Mouse (Mus musculus): ENCODE data around the gene Snrpc. TPM values are rescaled to one million over a fixed set of nuclear protein-coding genes. Genes with fewer than 3 reads are reported as not detected.

Snrpc gene
- polyA plus RNA-seq, 1 experiment = 318 TPM

DNA sequence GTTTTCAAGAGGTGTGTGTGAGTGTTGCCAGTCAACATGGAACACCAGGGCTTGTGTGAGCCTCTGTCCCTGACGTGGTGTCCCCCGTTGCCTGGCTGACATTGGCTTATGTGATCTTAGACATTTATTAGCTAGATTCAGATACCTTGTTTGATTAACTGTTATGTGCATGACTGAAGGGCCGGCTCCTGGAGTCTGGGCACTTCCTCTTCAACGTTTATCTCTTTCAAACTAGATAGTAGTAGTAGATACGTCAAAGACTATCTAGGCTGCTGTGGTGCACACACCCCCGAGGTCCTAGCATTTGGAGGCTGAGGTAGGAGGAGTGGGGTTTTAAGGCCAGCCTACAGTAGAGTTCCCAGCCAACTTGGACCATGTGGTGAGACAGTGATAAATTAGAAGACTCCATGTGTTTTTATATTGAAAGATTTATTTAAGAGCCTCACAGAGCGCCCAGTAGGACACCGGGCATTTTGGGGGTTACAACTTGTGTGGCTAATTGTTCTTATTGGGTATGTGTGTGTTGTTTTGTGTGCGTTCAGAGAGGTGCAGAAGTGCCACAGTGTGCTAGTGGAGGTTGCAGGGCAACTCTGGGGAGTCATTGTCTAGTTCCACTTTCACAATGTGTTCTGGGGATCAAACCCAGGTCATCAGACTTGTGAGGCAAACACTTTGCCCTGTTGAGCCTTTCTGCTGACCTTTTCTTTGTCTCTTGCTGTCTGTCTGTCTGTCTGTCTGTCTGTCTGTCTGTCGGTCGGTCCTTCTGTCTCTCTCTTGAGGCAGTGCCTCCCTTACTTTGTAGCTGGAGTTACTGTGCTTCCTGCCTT lies 19.9 kb downstream of the Snrpc start:
- Histone ChIP-seq H3K79me3 (ENCODE audit: low read depth) (peaks cover 12% of the 10 kb centered on the region), H3ac (ENCODE audit: control insufficient read depth, insufficient read length, low read depth) (peak overlapping the region; percentile 94)

DNA sequence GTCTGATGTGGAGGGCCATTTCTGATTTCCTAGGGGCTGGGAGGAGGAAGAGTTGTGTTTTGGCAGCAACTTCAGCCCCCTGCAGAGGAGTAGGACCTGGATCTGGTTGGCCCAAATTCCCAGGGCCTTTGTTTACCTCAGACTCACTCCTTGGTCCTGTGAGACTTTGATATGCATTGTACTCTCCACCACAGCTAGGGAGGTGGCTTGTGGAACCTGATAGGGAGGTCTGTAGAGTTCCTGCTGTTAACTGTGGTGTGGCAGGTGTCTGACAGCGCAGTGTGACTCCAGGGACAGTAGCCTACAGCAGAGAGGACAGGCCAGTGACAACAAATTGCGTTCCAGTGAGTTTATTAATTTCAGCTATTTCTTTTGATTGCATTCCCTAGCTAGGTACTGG lies 21.2 kb downstream of the Snrpc start:
- peaks cover 15% of the 10 kb centered on the region for H3K79me3 ChIP-seq (ENCODE audit: low read depth)
- H3K27me3 ChIP-seq (ENCODE audit: control insufficient read depth, insufficient read depth, insufficient read length) = no peaks in the 10 kb centered on the region
- H3K36me3 ChIP-seq (ENCODE audit: control insufficient read depth, insufficient read depth) = no peaks in the 10 kb centered on the region
- H3ac ChIP-seq (ENCODE audit: control insufficient read depth, insufficient read length, low read depth) = no peak overlapping the region
- H3K4me3 ChIP-seq (ENCODE audit: insufficient read depth, poor library complexity, severe bottlenecking) = no peak overlapping the region
- TF ChIP-seq MYOD1 (IDR thresholded peaks at IDR 0.05; ENCODE audit: control insufficient read depth, insufficient read length, low read depth) = no peak
- no peak for TF ChIP-seq USF1 (IDR thresholded peaks at IDR 0.05; ENCODE audit: low read depth)
- TF ChIP-seq CTCF (IDR thresholded peaks at IDR 0.05; ENCODE audit: control insufficient read depth, insufficient read depth, insufficient read length) = no peak
- TF ChIP-seq CEBPB (IDR thresholded peaks at IDR 0.05; ENCODE audit: low read depth) = no peak
- TF ChIP-seq MYOG (IDR thresholded peaks at IDR 0.05; ENCODE audit: control insufficient read depth, extremely low read depth, insufficient read length) = no peak
- TF ChIP-seq MAX (IDR thresholded peaks at IDR 0.05) = no peak
- TF ChIP-seq FOSL1 (IDR thresholded peaks at IDR 0.05; ENCODE audit: insufficient read depth, low read length, poor library complexity, severe bottlenecking) = no peak
- peaks cover 67% of the 10 kb centered on the region for H3K79me2 ChIP-seq (ENCODE audit: control insufficient read depth, insufficient read depth)

More for the DNA sequence above, 19.9 kb downstream of the Snrpc start:
- TF ChIP-seq MAX (IDR thresholded peaks at IDR 0.05) (no peak), MYOG (IDR thresholded peaks at IDR 0.05; ENCODE audit: control insufficient read depth, extremely low read depth, insufficient read length) (no peak), FOSL1 (IDR thresholded peaks at IDR 0.05; ENCODE audit: insufficient read depth, low read length, poor library complexity, severe bottlenecking) (no peak), MYOD1 (IDR thresholded peaks at IDR 0.05; ENCODE audit: control insufficient read depth, insufficient read length, low read depth) (no peak), USF1 (IDR thresholded peaks at IDR 0.05; ENCODE audit: low read depth) (no peak), CTCF (IDR thresholded peaks at IDR 0.05; ENCODE audit: control insufficient read depth, insufficient read depth, insufficient read length) (no peak), CEBPB (IDR thresholded peaks at IDR 0.05; ENCODE audit: low read depth) (no peak)
- peaks cover 54% of the 10 kb centered on the region for H3K79me2 ChIP-seq (ENCODE audit: control insufficient read depth, insufficient read depth)
- peak overlapping the region; percentile 65 for H3K4me3 ChIP-seq (ENCODE audit: insufficient read depth, poor library complexity, severe bottlenecking)
- H3K36me3 ChIP-seq (ENCODE audit: control insufficient read depth, insufficient read depth) = peaks cover 6% of the 10 kb centered on the region
- H3K27me3 ChIP-seq (ENCODE audit: control insufficient read depth, insufficient read depth, insufficient read length) = no peaks in the 10 kb centered on the region

DNA sequence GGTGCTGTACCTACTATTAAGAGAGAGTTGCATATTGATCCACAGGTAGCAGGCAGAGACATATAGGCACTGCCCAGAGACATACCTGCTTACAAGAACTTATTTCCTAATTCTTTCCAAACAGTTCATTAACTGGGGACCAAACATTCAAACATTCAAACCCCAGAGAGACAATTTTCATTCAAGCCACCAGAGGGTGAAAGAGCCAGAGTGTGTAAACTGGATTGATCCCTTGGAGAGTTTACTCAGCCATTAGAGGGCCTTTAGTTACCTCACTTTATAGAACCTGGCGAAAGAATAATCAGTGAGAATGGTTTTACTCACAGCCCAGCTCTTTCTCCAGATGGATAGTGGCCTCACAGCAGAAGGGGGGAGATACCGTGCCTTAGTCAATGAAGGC lies 27.5 kb downstream of the Snrpc start:
- Histone ChIP-seq H3K4me3 (ENCODE audit: insufficient read depth, poor library complexity, severe bottlenecking) (no peak overlapping the region), H3K79me2 (ENCODE audit: control insufficient read depth, insufficient read depth) (peaks cover 49% of the 10 kb centered on the region), H3K79me3 (ENCODE audit: low read depth) (peaks cover 8% of the 10 kb centered on the region)

DNA sequence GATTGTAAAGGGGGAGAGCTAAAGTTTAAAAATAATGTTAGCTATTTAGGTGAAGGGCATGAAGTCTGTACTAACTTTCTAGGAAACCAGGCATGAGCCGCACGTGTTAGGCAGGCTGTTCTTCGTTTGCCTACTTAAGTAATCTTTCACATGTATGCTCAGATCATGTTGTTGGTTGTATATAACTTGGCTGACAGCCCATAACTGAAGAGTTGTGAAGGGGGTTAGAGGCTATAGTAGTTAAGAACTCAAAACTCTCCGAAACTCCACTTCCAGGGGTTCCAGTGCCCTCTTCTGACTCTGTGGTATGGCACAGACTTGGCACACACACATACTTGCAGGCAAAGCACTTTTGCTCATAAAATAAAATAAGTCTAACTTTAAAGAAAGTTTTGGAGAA lies 28.8 kb downstream of the Snrpc start:
- peaks cover 7% of the 10 kb centered on the region for H3K79me3 ChIP-seq (ENCODE audit: low read depth)
- TF ChIP-seq FOSL1 (IDR thresholded peaks at IDR 0.05; ENCODE audit: insufficient read depth, low read length, poor library complexity, severe bottlenecking) (no peak), MAX (IDR thresholded peaks at IDR 0.05) (no peak), MYOD1 (IDR thresholded peaks at IDR 0.05; ENCODE audit: control insufficient read depth, insufficient read length, low read depth) (no peak), USF1 (IDR thresholded peaks at IDR 0.05; ENCODE audit: low read depth) (no peak), CTCF (IDR thresholded peaks at IDR 0.05; ENCODE audit: control insufficient read depth, insufficient read depth, insufficient read length) (no peak), MYOG (IDR thresholded peaks at IDR 0.05; ENCODE audit: control insufficient read depth, extremely low read depth, insufficient read length) (no peak), CEBPB (IDR thresholded peaks at IDR 0.05; ENCODE audit: low read depth) (no peak)
- H3ac ChIP-seq (ENCODE audit: control insufficient read depth, insufficient read length, low read depth) = no peak overlapping the region
- H3K4me3 ChIP-seq (ENCODE audit: insufficient read depth, poor library complexity, severe bottlenecking) = no peak overlapping the region
- no peaks in the 10 kb centered on the region for H3K36me3 ChIP-seq (ENCODE audit: control insufficient read depth, insufficient read depth)
- no peaks in the 10 kb centered on the region for H3K27me3 ChIP-seq (ENCODE audit: control insufficient read depth, insufficient read depth, insufficient read length)
- peaks cover 36% of the 10 kb centered on the region for H3K79me2 ChIP-seq (ENCODE audit: control insufficient read depth, insufficient read depth)

More for the DNA sequence above, 27.5 kb downstream of the Snrpc start:
- H3K27me3 ChIP-seq (ENCODE audit: control insufficient read depth, insufficient read depth, insufficient read length) = no peaks in the 10 kb centered on the region
- H3ac ChIP-seq (ENCODE audit: control insufficient read depth, insufficient read length, low read depth) = no peak overlapping the region
- no peak for TF ChIP-seq MYOD1 (IDR thresholded peaks at IDR 0.05; ENCODE audit: control insufficient read depth, insufficient read length, low read depth)
- no peak for TF ChIP-seq USF1 (IDR thresholded peaks at IDR 0.05; ENCODE audit: low read depth)
- TF ChIP-seq CEBPB (IDR thresholded peaks at IDR 0.05; ENCODE audit: low read depth) = no peak
- no peak for TF ChIP-seq MYOG (IDR thresholded peaks at IDR 0.05; ENCODE audit: control insufficient read depth, extremely low read depth, insufficient read length)
- no peak for TF ChIP-seq FOSL1 (IDR thresholded peaks at IDR 0.05; ENCODE audit: insufficient read depth, low read length, poor library complexity, severe bottlenecking)
- no peak for TF ChIP-seq MAX (IDR thresholded peaks at IDR 0.05)
- TF ChIP-seq CTCF (IDR thresholded peaks at IDR 0.05; ENCODE audit: control insufficient read depth, insufficient read depth, insufficient read length) = no peak
- H3K36me3 ChIP-seq (ENCODE audit: control insufficient read depth, insufficient read depth) = no peaks in the 10 kb centered on the region

DNA sequence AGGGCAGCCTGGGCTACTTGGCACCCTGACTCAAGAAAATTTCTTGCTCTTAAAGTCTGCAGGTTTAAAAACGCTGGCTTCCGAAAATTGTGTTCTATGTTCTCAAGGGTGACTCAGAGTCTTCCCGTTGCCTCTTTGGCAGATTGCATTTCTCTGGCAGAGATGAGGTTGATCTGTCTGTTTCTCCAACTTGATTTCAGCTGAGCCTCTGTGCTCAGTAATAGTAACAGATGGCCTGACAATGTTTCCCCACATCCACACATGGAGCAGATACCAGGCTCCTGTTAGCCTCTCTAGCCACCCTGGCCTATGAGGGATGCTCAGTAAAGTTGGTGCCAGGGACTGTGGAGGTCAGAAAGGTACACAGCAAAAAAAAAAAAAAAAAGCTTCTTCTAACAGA lies 33.9 kb downstream of the Snrpc start:
- Histone ChIP-seq H3ac (ENCODE audit: control insufficient read depth, insufficient read length, low read depth) (no peak overlapping the region), H3K79me3 (ENCODE audit: low read depth) (peaks cover 4% of the 10 kb centered on the region), H3K4me3 (ENCODE audit: insufficient read depth, poor library complexity, severe bottlenecking) (no peak overlapping the region), H3K36me3 (ENCODE audit: control insufficient read depth, insufficient read depth) (no peaks in the 10 kb centered on the region), H3K79me2 (ENCODE audit: control insufficient read depth, insufficient read depth) (peaks cover 13% of the 10 kb centered on the region), H3K27me3 (ENCODE audit: control insufficient read depth, insufficient read depth, insufficient read length) (no peaks in the 10 kb centered on the region)
- TF ChIP-seq MYOD1 (IDR thresholded peaks at IDR 0.05; ENCODE audit: control insufficient read depth, insufficient read length, low read depth) (no peak), MAX (IDR thresholded peaks at IDR 0.05) (no peak)
